Mouse (Mus musculus) lung, adult 2 months (tissue): ENCODE measurements around the gene Atp1b2. TPM values are rescaled to one million over a fixed set of nuclear protein-coding genes. Genes with fewer than 3 reads are reported as not detected.

Source experiments
- DNase-seq: peaks from one replicate; pipeline ENCODE4 v3.0.0; 2022
- H3K4me1 ChIP-seq: fragments of 200-500 bp; 2 replicates; pipeline ENCODE4 v1.6.1; 2011; ENCODE audit warnings: low read length; ENCODE audit not compliant: control insufficient read depth, insufficient read depth
- H3K4me3 ChIP-seq: fragments of 200-500 bp; replicated peaks from 2 replicates; pipeline ENCODE3; 2011; ENCODE audit warnings: low read depth, mild to moderate bottlenecking, control low read depth, low read length; ENCODE audit errors: extremely low read depth
- CTCF ChIP-seq: fragments of 200-500 bp; IDR thresholded peaks from 2 replicates; pipeline ENCODE4 v1.5.1; 2011; ENCODE audit warnings: mild to moderate bottlenecking, low read length, control low read depth; ENCODE audit not compliant: insufficient read depth
- POLR2A ChIP-seq: fragments of 200-500 bp; IDR thresholded peaks from 2 replicates; pipeline ENCODE4 v1.6.1; 2011; ENCODE audit warnings: low read depth, mild to moderate bottlenecking, control low read depth, low read length, borderline replicate concordance; ENCODE audit errors: extremely low read depth
- WGBS: fragments of 180-500 bp; shearing (Covaris S2); methylation state at CpG from one replicate; pipeline ENCODE4 v1.1.7; 2018; 5-methylcytosine and 5-hydroxymethylcytosine counted together
- polyA plus RNA-seq: library from polyadenylated mRNA; depleted of rRNA; stranded (reverse); fragments of >200 nt; gene quantifications from 2 replicates; pipeline ENCODE4 v1.2.3, GENCODE M21; 2012; rRNA removed

Gene Atp1b2
- polyA plus RNA-seq, 1 experiment: 15.9 TPM

GRCm38 (mm10) chr11:69553341-69553721 lies 52.4 kb downstream of the Atp1b2 start:
- Histone ChIP-seq H3K4me1 (no peaks in the 10 kb centered on the region), H3K4me3 (no peak overlapping the region)
- no peak for DNase-seq
- no peak for TF ChIP-seq POLR2A
- no peak for TF ChIP-seq CTCF
- 42% methylated on average over 2 of the region's 2 CpGs for WGBS

GRCm38 (mm10) chr11:69552622-69553340 lies 53.0 kb downstream of the Atp1b2 start:
- no peak for DNase-seq
- no peak overlapping the region for H3K4me3 ChIP-seq
- no peaks in the 10 kb centered on the region for H3K4me1 ChIP-seq
- WGBS: 29% methylated on average over 14 of the region's 14 CpGs
- no peak for TF ChIP-seq CTCF
- no peak for TF ChIP-seq POLR2A

- Histone ChIP-seq H3K4me3 (no peak overlapping the region), H3K4me1 (peaks cover 4% of the 10 kb centered on the region; the same call in 1 of the 2 replicates)
- no peak for DNase-seq
- TF ChIP-seq CTCF (no peak), POLR2A (no peak)
- WGBS: 64% methylated on average over 4 of the region's 4 CpGs
Observed at GRCm38 (mm10) chr11:69551310-69551709, 54.4 kb downstream of the Atp1b2 start.

Other genes starting within 250 kb of the Atp1b2 start
- gene Chd3, start 236.5 kb downstream of the Atp1b2 start, polyA plus RNA-seq: 120 and 135 TPM in 2 replicates
- gene Naa38, start 210.5 kb downstream of the Atp1b2 start, polyA plus RNA-seq: 129 and 141 TPM in 2 replicates
- gene Cyb5d1, start 210.3 kb downstream of the Atp1b2 start, polyA plus RNA-seq: 21.9 and 24.7 TPM in 2 replicates
- 37.8 and 63.1 TPM in 2 replicates for gene Tmem88, start 207.7 kb downstream of the Atp1b2 start, polyA plus RNA-seq
- 19.4 and 21.0 TPM in 2 replicates for gene Kdm6b, start 192.3 kb downstream of the Atp1b2 start, polyA plus RNA-seq
- gene Dnah2, start 56.8 kb downstream of the Atp1b2 start, polyA plus RNA-seq: 3.1 TPM in 2 replicates
- 0.88 and 1.0 TPM in 2 replicates for gene Efnb3, start 45.7 kb downstream of the Atp1b2 start, polyA plus RNA-seq
- gene Wrap53, start 25.7 kb downstream of the Atp1b2 start, polyA plus RNA-seq: 11.9 and 15.0 TPM in 2 replicates
- 66.8 and 75.0 TPM in 2 replicates for gene Trp53, start 25.6 kb downstream of the Atp1b2 start, polyA plus RNA-seq
- gene Shbg, start 12.0 kb upstream of the Atp1b2 start, polyA plus RNA-seq: not detected in 2 replicates
- 3.4 and 6.1 TPM in 2 replicates for gene Sat2, start 16.1 kb upstream of the Atp1b2 start, polyA plus RNA-seq
- gene Fxr2, start 27.0 kb upstream of the Atp1b2 start, polyA plus RNA-seq: 54.4 and 66.9 TPM in 2 replicates
- 0.14 and 5.5 TPM in 2 replicates for gene Sox15, start 49.4 kb upstream of the Atp1b2 start, polyA plus RNA-seq
- gene Mpdu1, start 56.7 kb upstream of the Atp1b2 start, polyA plus RNA-seq: 67.3 and 88.1 TPM in 2 replicates
- gene Cd68, start 60.2 kb upstream of the Atp1b2 start, polyA plus RNA-seq: 65.6 and 82.8 TPM in 2 replicates
- gene Eif4a1, start 66.5 kb upstream of the Atp1b2 start, polyA plus RNA-seq: 152 and 265 TPM in 2 replicates
- gene Senp3, start 76.1 kb upstream of the Atp1b2 start, polyA plus RNA-seq: 43.6 and 55.0 TPM in 2 replicates
- 16.2 and 21.3 TPM in 2 replicates for gene Tnfsf13, start 79.8 kb upstream of the Atp1b2 start, polyA plus RNA-seq
- gene Tnfsf12, start 89.9 kb upstream of the Atp1b2 start, polyA plus RNA-seq: 84.2 and 98.8 TPM in 2 replicates
- 12.7 and 20.0 TPM in 2 replicates for gene Tnfsfm13, start 90.2 kb upstream of the Atp1b2 start, polyA plus RNA-seq
- 32.0 and 51.1 TPM in 2 replicates for gene Polr2a, start 152.7 kb upstream of the Atp1b2 start, polyA plus RNA-seq
- 1.4 and 2.3 TPM in 2 replicates for gene Slc35g3, start 156.0 kb upstream of the Atp1b2 start, polyA plus RNA-seq
- gene Zbtb4, start 160.0 kb upstream of the Atp1b2 start, polyA plus RNA-seq: 104 and 106 TPM in 2 replicates
- 31.5 and 38.0 TPM in 2 replicates for gene Chrnb1, start 190.0 kb upstream of the Atp1b2 start, polyA plus RNA-seq
- 6.9 and 8.0 TPM in 2 replicates for gene Fgf11, start 195.9 kb upstream of the Atp1b2 start, polyA plus RNA-seq
- 9.4 and 9.5 TPM in 2 replicates for gene Tmem102, start 199.7 kb upstream of the Atp1b2 start, polyA plus RNA-seq
- gene Gm39566, start 209.4 kb upstream of the Atp1b2 start, polyA plus RNA-seq: not detected in 2 replicates
- gene Spem2, start 212.5 kb upstream of the Atp1b2 start, polyA plus RNA-seq: not detected in 2 replicates
- 0.15 and 0.41 TPM in 2 replicates for gene Spem1, start 216.2 kb upstream of the Atp1b2 start, polyA plus RNA-seq
- gene Nlgn2, start 231.8 kb upstream of the Atp1b2 start, polyA plus RNA-seq: 32.3 and 42.0 TPM in 2 replicates
- gene Tmem256, start 232.6 kb upstream of the Atp1b2 start, polyA plus RNA-seq: 151 and 173 TPM in 2 replicates
- 192 and 225 TPM in 2 replicates for gene Plscr3, start 240.4 kb upstream of the Atp1b2 start, polyA plus RNA-seq